Mouse (Mus musculus): Measurements from ENCODE around the gene Ccnjl.

The Ccnjl gene

GRCm38 (mm10) chr11:43528683-43529499 lies at the start of gene Ccnjl:
Gene Ccnjl, plus strand, starts transcription at chr11:43528784.
- DNase-seq, result peak; percentile 89

GRCm38 (mm10) chr11:43479376-43479775 lies 49.2 kb upstream of the Ccnjl start:
- no peak for DNase-seq

- DNase-seq, result no peak
These were observed 48.0 kb upstream of the Ccnjl start for GRCm38 (mm10) chr11:43480561-43480960.

DNA sequence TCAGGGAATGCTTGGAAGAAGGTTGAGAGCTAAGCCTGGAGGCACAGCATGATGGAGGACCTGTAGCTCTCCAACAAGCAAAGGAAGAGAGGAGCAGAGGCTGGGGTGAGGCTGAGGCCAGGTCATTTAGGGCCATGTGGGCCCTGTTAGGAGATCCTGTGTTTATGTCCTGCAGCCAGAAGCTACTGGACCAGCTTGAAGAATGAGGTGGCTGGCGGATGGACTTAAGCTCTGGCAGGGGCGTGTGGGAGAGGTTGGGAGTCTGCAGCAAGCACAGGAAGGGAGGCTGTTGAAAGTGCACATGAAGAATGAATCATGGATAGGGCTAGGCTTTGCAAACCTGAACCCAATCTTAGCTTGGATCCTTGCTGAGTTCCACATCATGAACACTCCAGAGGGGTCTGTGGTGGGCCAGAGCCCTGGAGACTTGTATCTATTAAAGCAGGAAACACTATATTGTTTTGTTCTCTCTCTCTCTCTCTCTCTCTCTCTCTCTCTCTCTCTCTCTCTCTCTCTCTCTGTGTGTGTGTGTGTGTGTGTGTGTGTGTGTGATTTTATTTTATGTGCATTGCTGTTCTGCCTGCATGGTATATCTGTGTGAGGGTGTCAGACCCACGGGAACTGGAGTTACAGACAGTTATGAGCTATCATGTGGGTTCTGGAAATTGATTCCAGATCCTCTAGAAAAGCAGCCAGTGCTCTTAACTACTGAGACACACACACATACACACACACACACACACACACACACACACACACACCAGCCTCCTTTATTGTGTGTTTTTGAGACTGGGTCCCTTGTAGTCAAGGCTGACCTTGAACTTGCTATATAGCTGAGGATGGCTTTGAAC lies 46.7 kb upstream of the Ccnjl start:
- DNase-seq, result no peak

- no peak for DNase-seq
These were observed 45.3 kb upstream of the Ccnjl start for GRCm38 (mm10) chr11:43483122-43483792.

- DNase-seq, result no peak
These were observed 44.5 kb upstream of the Ccnjl start for GRCm38 (mm10) chr11:43484057-43484456.

DNA sequence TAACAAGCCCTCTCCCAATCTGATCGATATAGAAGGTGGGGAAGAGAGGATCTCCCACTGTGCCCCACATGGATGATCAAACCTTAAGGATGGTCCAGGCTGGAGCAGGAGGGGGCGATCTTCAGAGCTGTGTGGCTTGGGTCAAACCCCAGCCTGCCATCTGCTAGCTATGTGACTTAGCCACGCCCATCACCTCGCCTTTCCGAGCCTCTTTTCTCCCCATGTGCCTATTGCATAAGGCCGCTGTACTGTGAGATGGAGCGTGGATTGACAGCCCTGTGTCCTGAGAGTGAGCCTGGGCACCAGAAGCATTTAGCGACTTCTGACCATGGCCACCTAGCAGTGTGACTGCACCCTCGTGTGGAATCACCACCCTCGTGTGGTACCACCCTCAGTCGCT lies 43.9 kb upstream of the Ccnjl start:
- DNase-seq, result no peak

GRCm38 (mm10) chr11:43485855-43486254 lies 42.7 kb upstream of the Ccnjl start:
- DNase-seq, result no peak

DNA sequence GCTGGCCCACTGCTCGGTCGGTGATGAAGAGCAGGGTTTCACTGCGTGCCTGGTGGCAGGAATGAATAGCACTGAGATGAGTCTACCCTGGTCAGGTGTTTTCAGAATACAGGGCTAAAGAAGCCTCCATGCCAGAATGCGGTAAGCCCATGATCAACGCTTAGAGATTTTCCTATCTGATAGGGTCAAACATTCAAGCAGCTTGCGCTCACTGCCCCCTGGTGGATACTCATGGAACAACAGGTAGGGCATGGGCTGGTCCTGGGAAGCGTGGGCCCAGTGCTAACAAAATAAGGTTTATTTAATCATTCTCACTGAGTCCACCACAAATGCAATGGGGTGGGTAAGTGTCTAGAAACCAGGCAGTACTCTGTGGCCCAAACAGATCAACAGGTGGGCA lies 35.9 kb upstream of the Ccnjl start:
- peak; percentile 87 for DNase-seq

DNA sequence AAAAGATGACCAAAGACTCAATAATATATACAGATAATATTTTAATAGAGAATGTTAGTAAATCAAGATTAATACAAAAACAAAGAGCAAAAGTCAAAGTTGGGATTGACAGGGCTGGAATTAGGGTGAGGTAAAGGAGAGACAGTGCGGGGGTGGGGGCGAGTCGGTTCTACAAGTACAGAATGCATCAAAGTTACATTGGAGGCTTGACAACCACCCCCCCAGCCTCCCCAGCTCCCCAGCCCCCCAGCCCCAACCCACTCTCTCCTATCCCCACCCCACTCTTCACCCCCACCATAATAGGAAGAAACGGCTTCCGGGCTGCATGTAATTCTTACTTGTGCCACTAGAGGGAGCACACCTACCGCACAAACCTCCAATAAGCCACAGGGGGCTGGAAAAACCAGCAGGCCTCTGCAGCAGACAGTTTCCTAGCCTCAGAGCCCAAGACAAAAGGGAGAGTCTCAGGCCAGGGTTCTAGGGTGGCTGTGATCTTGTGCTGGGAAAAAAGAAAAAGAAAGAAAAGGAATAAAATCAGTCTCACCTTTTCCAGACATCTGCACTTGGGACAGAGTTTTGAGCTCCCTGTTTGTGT lies 34.7 kb upstream of the Ccnjl start:
- DNase-seq, result peak; percentile 81

DNA sequence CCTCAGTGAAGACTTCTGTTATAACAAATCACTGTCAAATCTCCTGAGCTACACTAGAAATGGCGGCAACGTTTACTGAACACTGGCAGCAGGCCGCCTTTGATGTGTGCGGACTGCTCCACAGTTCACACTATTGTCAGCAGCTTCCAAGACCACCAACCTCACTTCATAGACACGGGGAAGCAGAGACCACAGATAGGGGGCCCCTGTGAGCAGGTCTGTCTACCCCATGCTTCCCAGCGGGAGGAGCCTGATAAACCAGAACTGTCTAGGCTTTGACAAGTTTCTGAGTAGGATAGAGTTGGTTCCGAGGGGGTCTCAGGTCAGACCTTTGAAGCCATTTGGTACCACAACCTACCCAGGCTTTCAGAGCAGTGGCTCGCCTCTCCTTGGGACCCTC lies 33.5 kb upstream of the Ccnjl start:
- no peak for DNase-seq

DNA sequence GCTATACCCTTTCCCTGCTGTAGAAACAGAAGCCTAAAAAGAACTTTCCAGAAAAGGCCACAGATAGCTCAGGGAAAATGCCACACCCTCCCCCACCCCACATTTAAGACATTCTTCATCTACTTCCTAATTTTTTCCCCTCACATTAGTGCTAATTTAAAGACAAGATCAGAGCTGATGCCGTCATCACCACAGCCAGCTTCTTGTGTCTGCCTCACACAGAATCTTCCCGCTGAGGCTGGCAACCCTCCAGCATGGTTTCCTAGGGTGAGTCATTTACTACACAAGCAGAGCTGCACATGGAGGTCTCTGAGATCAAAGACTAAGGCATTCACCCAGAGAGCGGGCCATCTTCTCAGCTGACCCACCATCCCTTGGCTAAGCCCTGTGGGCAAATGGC lies 33.1 kb upstream of the Ccnjl start:
- DNase-seq, result no peak

- no peak for DNase-seq
These were observed 27.3 kb upstream of the Ccnjl start for GRCm38 (mm10) chr11:43501256-43501655.

DNA sequence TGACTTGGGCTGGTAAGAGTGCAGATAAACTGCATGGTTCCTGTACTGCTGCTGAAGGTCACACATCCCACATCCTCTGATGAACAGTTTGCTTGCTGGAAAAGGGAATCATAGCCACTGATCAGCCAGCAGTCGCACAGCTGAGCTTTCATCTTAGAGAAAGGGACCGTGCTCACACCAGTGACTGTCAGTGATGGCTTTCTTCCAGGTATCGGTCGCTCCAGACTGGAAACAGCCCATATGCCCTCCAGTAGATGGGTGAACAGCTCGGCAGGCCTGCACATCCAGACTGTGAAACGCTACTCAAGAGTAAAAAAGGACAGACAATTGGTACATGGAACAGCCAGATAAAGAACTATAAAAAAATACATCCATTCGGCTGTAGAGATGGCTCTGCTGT lies 23.4 kb upstream of the Ccnjl start:
- no peak for DNase-seq

DNA sequence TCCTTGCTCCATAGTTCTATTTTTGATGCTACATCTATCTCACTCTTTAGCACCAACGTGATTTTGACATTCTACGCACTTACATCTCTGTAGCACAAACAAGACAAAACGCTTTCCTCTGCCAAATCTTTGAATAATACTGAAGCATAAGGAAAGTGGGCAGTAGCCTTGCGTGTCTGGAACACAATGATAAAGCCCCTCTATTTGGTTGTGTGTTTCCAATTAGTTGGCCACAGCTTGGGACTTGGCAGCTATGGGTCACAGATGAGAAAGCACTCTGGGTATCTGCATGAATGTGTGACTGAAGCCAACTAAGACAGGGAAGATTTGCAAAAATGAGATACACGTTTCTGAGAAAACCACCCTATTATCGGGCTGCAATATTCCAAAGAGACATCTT lies 20.6 kb upstream of the Ccnjl start:
- DNase-seq, result no peak

DNA sequence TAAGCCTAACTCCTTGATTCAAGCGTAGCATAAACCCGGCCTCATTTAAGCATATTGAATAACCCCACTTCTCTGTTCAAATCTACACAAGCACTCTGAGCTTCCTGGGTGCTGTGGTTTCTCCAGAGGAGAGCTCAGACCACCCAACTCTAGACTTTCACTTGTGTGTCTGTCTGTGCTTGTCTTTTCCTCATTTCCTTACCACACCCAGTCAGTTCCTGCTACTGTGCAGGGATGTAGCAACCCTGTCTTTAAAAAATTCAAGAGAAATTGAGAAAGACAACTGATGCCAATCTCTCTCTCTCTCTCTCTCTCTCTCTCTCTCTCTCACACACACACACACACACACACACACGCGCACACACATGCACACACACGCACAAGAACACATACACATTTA lies 18.7 kb upstream of the Ccnjl start:
- DNase-seq, result no peak

GRCm38 (mm10) chr11:43512661-43513190 lies 15.9 kb upstream of the Ccnjl start:
- DNase-seq, result no peak

- peak; percentile 78 for DNase-seq
These were observed 12.1 kb upstream of the Ccnjl start for GRCm38 (mm10) chr11:43516344-43517021.

DNA sequence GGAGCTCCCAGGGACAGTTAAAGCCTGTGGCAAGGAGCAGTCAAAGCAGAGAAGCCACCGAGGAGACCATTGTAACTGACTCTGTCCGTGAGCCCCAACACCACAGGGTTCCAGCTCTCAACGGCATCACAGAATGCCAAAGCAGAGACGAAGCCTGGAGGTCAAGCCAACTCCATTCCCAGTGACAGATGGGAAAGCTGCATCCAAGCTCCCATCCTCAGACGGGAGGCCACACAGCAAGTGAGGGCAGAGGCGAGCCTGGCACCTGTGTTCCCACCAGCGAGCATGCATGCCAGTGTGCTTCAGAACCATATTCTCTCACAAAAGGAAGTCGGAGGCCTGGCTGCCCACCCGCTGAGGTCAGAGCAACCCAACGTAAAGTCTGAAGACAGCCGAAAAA lies 10.9 kb upstream of the Ccnjl start:
- no peak for DNase-seq

GRCm38 (mm10) chr11:43518086-43518485 lies 10.5 kb upstream of the Ccnjl start:
- no peak for DNase-seq

- DNase-seq, result no peak
These were observed 9.8 kb upstream of the Ccnjl start for GRCm38 (mm10) chr11:43518821-43519220.

GRCm38 (mm10) chr11:43520521-43520920 lies 8.1 kb upstream of the Ccnjl start:
- DNase-seq, result no peak
